Mouse (Mus musculus) right cerebral cortex, postnatal 25 days (tissue): Measurements from ENCODE around the gene A730049H05Rik.

Experiments used
- DNase-seq: peaks from one replicate; pipeline ENCODE4 v3.0.0; 2022

Gene A730049H05Rik

DNA sequence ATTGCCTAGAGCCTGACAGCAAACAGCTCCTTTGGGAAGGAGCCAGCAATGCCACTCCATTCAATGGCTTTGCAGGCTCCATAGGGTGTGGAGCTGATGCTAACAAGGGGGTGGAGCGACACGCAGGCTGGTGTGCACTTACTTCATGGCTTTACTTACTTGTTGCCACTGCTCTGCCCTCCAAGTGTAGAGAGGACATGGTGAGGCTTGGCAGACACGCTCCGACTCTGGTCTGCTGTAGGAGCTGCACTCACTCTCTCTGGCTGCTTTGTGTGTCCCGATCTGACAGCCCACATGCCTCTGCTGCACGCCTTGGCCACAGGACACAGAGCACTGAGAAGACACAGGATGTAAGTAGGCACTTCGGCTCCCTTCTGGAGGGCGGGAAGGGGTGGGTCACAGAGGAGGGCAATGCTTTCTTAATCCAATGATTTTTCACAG is at the start of gene A730049H05Rik:
Gene A730049H05Rik, plus strand, starts transcription at position 168 of the 441 bp plus-strand sequence.
- DNase-seq, result no peak

DNA sequence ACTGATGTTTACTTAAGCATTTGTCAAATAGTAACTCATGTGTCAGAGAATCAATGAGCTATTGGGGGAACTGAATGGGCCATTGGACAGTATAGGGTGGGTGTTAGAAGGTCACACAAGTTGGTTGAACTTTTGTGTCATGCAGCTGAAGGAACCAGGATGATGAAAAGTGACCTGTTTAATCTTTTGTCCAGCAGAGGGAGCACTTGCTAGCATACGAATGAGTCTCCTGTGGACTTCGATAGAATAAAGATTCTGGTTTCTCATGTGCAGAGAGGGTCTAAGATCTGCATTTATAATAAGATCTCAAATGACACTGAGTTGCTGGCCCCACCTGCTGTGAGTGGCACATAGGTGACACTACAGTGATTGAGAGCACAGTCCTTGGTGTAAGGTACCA is 39.9 kb upstream of the A730049H05Rik start:
- DNase-seq, result no peak

DNA sequence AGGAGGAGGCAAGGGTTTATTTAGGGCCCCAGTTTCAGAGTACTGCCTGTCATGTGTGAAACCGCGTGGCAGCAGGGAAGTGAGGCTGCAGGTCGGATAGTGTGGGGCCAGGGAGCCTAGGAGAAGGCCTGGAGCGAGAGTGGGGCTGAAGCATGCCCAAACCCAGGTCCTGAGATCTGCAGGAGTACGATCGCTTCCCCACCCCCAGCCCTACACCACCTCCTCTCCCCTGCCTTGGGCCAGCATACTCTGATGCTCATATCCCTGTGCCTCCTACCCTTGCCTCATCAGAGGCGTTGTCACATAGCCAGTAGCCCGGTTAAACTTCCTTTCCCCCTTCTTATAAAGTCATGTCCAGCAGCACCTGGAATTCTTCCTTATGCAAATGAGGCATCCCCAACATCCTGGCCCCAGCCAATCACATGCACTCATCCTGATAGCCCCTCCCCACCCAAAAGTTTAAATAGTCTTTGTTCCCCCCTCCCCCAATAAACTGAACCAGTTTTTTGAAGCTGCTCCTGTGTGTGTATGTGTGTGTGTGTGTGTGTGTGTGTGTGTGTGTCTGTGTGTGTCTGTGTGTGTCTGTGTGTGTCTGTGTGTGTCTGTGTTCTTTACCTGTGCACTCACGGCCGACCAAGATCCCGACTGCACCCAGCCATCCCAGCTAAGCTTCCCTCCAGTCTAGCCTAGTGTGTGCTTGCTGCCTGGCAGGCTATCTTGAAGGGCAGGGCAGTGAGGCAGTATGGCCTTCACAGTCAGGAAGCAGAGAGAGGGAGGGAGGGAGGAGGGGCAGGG is 36.9 kb upstream of the A730049H05Rik start:
- no peak for DNase-seq

DNA sequence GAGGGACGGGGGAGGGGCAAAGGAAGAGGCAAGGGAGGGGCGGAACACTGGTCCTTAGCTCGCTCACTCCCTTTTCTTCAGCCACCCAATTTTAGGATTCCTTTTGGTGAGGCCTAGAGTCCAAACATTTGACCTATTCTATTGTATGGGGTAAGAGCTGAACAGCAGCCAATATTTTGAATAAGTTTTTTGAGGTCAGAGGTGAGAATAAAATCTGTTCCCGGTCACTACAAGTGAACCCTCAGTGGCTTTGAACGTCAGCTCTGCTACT is 36.4 kb upstream of the A730049H05Rik start:
- no peak for DNase-seq

DNA sequence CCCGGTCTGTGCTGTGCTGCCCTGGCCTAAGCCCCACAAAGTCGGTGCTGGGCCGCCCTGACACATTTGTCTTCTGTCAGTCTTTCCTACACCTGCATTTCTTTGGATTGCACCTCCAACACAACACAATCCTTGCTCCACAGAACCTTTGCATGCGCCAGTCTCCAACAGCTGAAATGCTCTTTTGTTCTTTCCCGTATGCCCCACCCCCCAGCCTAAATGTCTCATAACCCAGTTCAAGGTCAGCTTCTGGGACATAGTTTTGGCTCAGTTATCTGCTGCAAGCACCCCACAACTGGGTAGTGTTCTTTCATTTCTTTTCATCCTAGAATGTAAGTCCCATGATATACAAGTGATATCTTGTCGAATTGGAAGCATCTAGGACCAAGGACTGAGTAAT is 34.8 kb upstream of the A730049H05Rik start:
- DNase-seq, result no peak

DNA sequence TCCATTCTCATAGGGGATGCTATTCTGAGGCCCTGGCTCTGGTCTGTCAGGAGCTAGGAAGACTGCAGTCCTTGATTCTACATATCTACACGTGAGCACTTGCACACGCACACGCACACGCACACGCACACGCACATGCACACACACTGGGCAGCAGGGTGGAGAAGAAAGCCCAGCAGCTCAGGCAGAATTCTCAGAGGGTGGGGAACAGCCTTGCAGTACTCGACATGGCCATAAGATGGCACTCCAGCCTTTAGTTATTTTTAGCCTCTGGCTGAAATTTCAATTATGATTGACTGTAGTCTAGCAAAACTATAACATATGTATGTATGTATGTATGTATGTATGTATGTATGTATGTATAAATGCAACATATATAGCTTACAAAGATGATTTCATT is 31.5 kb upstream of the A730049H05Rik start:
- peak; percentile 33 for DNase-seq

DNA sequence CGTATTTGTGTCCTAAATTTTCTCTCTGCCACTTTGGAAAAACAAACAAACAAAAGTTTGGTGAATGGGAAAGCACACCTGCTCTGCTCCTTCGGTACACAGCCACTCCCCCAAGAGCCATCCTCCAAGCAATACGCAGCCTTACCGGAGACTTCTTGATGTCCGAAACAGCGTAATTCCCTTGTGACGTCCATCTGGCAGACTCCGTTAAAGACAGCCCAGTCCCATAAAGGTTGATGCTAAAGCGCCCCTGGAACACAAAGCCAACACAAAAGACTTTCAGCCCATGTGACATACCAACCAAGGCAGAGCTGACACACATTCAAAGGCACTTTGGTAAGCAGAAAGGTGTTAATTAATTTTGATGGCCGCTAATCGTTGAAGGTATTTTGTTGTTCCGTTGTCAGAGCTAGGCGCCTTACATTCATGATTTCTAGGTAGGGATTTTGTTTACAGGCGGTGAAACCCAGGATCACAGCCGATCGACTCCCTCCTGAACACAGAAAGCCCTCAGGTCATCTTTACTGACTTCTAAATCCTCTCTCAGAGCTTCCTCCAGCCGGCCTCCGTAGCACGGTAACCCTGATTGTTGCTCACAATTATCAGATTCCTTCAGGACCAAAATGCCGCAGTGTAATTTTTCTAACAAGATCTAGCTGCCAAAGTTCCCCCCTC is 29.4 kb upstream of the A730049H05Rik start:
- DNase-seq, result no peak

DNA sequence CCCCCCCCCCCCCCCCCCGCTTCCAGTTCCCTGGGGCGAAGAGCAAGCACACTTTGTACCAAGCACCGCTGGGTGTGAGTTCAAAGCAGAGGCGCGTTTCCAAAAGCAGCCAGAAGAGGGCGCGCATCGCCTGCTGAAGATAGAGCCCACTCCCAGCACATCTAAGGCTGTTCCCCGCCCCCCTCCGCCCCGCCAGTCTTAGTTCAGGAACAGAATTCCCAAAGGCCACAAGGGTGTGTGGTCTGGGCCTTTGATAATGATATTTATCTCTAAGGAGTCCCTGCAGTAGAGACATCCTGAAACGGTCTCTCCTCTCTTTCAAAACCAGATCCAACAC is 28.9 kb upstream of the A730049H05Rik start:
- DNase-seq, result peak; percentile 83

DNA sequence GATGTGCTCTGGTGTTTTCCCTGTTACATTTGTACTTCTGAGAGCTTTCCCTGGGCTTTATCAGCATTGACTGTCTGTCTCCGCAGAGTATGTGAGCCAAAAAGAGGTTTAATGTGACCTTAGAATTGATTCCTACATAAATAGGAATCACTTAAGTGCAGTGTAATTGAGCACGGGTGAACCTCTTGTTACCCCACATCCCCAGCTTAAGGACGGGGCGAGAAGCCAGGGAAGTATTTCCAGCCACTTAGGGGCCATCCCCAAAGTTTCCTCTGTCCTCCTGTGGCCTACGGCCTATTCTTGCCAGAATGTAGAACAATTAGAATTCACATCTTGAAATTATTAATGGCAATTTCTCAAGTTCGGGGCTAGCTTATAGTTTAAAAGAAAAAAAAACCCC is 22.5 kb upstream of the A730049H05Rik start:
- DNase-seq, result no peak

DNA sequence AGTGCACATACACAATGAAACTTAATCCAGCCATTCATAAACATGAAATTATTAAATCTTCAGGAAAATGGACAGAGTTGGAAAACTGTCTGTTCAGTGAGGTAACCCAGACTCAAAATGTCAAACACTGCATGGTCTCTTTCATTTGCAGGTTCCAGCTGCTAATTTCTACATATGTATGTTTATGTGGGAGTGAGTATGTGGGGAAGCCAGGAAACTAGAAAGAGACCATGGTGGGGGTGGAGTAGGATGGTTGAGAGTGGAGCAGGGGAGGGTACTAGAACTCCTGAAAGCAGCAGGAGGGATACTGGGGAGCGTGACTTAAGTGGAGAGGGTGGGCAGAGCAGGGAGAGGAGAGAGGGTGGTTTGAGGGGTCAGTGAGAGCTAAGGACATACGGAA is 14.8 kb upstream of the A730049H05Rik start:
- no peak for DNase-seq

DNA sequence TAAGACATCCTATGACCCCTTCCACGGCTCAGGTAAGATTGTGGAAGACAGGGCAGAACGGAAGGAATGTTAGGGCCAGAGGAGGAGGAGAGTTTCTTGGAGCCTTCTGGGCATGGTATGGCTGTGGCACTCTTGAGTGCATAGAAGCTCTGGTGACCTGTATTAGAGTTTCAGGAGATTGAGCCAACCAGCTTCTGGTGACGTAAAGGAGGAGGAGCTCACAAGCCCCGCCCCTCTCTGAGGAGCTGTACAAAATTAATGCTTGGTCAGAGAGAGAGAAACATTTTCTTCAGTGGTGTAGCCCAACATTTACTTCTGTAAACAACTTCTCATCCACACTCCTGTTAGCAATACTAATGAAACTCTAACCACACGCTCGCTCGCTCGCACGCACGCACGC is 13.9 kb upstream of the A730049H05Rik start:
- no peak for DNase-seq

DNA sequence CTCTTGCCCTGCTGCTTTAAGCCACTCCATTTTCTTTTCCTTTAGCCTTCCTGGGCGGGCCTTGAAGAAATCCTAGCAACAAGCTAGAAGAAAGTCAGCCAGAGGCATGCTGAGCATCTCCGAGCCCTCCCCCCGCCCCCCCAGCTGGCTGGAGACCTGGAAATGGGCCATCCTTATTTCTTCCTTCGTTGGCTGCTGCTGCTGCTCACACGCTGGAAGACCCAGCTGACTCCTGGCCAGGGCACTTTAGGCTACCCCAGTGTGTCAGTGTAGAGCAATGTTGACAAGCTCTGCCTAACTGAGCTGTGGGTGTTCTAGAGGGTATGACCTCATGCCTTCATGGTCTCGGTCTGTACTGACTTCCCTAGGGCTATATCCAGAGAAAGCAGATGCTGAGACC is 13.1 kb upstream of the A730049H05Rik start:
- DNase-seq, result no peak

DNA sequence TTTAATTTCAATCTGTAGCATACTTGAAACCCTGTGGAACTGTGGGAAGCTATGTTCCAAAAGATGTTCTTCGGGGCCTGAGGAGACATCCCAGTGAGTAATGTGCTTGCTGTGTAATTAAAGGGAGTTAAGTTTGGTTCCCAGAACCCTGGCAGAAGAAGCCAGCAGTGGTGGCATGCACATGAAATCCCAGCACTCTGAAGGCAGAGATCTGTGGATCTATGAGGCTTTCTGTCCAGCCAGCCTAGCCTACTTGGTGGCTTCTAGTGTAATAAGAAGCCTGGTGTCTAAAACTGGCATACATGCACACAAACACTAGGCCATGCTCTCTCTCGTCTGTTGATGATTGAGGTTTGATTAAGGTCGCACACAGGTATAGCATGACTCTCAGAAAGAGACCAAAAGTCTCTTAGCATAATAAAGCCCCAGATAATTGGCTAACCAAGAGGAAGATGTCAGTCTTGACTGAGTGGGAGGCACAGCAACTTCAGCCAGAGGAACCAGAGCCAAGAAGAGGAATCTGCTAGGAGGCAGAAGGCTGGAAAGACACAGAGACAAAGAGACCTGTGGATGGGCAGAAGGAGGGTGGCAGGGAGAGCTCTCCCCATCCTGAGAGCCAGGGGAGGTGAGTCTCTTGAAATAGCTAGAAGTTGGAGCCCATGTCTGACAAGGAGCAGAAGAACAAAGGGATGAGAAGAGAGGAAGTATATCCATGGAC is 11.9 kb upstream of the A730049H05Rik start:
- no peak for DNase-seq

DNA sequence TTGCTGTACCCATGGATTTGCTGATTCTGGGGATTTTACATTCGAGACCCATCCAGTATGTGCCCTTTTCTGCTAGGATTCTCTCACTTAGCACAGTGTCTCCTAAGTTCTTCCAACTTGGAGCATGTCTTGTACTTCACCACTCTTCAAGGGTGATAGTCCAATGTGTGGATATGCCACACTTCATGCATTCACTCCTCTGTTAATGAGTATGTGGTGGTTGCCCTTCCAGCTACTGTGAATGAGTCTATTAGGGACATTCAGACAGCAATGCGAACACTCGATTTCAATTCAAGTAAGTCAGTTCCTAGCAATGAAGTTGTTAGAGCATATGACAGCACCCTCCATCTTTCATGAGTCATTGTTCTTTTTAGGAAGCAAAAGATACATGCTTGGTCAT is 6.5 kb upstream of the A730049H05Rik start:
- DNase-seq, result no peak

DNA sequence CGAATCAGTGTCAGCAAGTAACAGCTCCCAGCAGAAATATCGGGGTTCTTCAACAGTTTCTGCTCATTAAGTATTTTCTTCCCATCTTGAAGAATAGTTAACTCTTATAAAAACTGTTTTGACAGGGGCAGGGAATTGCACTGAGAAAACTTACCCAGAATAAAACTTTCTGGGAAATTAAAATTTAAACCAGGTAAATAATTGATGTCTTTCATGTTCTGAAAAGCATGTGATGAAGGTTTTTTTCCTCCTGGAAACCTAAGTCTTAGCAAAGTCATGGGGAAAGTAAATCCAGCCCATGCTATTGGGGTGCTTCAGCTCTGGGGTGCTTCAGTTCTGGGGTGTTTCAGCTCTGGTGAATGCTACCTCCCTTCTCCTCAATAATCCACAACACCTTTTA is 5.7 kb upstream of the A730049H05Rik start:
- DNase-seq, result no peak

DNA sequence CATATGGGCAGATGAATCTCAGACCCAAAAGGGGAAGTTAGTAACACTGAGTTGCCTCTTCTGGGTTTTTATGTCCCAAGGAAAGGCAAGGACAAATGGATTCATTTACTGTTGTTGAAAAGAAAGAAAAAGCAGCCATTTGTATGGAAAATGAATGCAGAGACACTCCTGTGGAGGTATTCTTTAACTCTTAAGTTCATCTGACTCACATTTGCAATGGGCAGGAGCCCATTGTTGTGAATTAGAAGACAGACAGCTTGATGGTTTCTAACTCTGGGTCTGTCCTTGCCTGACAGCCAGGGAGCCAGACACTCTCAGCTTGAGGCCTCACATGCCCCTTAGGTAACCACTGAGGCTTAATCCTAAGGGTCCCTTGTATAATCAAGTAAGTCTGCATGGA is 4.7 kb upstream of the A730049H05Rik start:
- DNase-seq, result no peak

DNA sequence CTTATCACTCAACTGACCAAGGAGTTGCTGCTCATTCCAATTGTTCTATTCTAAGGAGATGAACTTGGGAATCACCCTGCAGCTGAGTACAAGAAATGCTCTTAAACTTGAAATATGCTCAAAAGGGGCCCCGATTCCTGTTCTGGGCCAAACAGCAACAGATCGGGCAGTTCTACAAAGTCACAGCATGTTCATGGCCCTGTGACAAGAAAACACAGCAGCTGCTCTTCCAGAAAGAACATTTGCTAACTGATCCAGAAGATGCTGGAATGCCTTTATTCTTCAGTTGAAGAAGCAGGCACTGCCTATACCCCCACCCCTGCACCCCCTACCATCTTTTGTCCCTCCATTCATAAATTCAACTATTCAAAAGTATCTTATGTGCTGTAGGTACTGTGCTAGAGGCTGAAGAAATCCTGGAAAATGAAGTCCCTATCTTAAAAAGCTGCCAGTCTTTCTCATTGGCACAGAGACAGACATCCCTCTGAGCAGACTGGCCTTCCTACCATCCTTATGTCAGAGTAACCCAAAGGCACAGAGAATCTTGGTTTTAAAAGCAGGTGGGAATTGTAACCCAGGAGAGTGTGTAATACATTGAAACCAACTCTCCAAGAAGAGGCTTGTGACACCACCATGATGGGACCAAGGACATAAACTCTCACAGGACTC is 3.4 kb upstream of the A730049H05Rik start:
- DNase-seq, result no peak

DNA sequence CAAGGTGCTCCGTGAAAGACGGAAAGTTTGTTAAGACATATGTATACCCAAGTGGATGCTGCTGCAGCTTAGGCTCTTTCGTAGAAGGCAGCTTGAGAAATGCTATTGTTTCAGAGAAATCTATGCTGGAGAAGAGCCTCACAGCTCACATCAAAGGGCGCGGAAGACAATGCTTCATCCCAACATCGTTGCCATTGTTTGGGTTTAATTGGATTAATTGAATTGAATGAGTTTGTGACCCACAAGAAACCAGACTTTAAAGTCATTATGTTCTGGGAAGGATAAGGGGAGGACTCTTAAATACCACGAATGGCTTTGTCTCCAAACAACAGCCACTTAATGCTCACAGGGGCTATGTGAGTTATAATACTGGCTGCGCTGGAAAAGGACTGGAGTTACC is 1.4 kb downstream of the A730049H05Rik start:
- DNase-seq, result no peak

DNA sequence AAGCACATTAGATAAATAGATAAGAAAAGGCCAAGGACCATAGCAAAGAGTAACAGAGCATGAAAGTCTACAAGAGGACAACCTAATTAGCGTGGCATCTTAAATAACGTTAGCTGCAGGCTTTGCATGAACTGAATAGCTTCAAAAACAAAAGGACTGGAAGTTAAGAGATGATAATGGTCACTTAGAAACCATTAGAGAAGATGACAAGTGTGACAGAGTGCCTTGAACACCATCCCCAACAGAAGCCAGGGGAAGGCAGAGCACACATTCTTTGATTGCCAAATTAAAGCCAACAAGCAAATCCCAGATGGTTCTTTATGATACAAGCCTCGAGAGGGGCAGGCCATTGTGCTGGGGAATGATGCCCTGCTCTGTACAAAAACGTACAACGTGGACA is 5.3 kb downstream of the A730049H05Rik start:
- DNase-seq, result no peak

DNA sequence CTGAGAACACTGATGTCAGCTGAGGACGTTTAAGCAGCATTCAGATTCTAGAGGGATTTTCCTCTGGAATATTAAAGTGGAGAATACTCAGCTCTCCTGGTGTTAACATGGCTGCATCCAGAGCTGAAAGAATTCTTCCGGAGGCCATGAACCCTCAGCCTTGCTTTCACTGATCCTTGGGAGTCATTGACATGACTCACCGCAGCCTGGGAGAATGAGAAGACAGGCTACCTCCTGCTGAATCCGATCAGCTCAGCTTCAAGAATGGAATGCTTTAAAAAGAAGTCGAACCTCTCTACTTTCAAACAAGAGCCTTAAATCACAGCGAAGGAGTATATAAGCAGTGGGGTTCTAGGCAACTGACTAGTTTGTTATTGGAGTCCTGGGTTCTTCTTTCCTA is 5.7 kb downstream of the A730049H05Rik start:
- DNase-seq, result no peak

DNA sequence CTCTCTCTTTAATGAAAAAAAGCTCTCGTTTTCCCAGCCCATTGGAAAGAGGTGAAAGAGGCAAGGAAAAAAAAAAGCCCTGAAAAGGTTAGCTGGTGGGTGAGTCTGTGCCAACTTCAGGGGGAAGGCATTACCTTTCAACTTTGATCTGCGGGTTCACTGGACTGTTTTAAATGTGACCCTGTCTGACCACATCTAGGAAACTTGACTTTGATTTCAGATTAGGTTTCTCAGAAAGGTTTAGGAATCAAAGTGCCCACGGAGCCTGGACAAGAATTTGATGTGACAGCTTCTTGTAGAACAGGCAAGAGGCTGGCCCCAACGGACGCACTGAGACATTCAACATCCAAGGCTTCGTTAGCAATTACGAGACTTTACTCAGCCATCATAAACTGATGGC is 7.7 kb downstream of the A730049H05Rik start:
- DNase-seq, result no peak

DNA sequence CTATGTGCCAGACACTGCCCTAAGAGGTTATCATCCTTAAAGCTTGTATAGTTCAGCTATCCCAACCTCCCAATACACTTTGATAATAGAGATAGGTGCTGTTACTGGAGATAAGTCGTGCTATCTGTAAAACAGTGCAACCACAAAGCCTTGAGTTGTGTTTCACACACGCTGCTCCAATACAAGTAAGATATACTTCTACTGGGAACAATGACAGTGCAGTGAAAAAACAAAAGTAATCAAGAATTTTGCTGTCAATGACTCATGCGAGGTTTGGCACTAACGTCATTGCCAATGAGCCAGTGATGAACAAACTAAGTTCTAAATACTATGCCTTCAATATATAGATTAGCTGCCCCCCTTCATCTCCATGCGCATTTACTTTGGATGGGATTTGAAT is 10.3 kb downstream of the A730049H05Rik start:
- no peak for DNase-seq

DNA sequence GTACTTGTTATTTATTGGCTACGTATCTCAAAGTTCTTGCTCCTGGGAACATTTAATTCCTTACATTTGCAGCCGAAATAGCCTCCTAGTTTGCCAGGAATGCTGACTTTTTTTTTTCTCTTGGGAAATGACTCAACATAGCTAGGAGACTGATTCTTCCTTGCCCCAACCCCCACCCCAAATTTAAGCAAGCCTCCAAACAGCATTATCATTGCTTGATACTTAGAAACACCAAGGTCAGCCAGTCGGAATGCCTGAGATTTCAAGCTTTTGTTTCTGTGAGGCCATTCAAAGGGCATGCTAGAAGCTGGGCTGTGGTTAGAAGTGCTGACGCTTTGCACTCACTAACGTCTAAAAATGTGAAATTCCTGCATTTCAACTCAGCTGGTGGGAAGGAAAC is 11.1 kb downstream of the A730049H05Rik start:
- DNase-seq, result no peak

DNA sequence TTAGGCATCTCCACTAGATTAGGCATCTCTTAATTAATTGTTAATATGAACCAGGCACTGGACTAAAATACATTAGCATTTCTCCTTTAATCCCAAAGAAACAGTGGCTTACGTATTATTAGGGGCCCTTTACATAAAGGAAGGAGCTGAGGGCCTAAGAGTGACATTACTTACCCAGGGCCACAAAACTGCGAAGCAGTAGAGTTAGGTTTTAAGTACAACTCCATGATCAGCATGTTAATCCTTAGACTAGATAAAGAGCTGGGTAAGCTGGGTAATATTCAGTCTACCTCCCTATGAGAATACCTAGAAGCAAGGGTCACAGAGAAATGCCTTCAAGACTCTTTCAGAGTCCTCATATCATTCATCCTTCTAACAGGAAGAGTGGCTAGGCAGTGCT is 12.9 kb downstream of the A730049H05Rik start:
- no peak for DNase-seq
